Mouse (Mus musculus) ES-E14 (cell line): ENCODE results near the gene Brd1.
"Not testable (repeated sequence)": the region's sequence is repeated elsewhere in the genome, so short reads cannot be mapped to it uniquely, and the experiment has no call there.

Experiments used
- CHD2 ChIP-seq: IDR thresholded peaks from 2 replicates; pipeline ENCODE4 v1.6.1; 2014; ENCODE audit warnings: mild to moderate bottlenecking, low read depth, low read length, inconsistent platforms
- HCFC1 ChIP-seq: IDR thresholded peaks from 2 replicates; pipeline ENCODE4 v1.6.1; 2012; ENCODE audit warnings: low read length, inconsistent platforms, borderline replicate concordance; ENCODE audit not compliant: insufficient read depth
- MAFK ChIP-seq: IDR thresholded peaks from 2 replicates; pipeline ENCODE4 v1.6.1; 2014; ENCODE audit warnings: mild to moderate bottlenecking, low read depth, low read length, inconsistent platforms; ENCODE audit not compliant: insufficient read depth
- ZC3H11A ChIP-seq: IDR thresholded peaks from 2 replicates; pipeline ENCODE4 v1.6.1; 2012; ENCODE audit warnings: low read depth, mild to moderate bottlenecking, inconsistent platforms, low read length, borderline replicate concordance
- ZNF384 ChIP-seq: IDR thresholded peaks from 2 replicates; pipeline ENCODE4 v1.6.1; 2012; ENCODE audit warnings: low read depth, low read length, inconsistent platforms

DNA sequence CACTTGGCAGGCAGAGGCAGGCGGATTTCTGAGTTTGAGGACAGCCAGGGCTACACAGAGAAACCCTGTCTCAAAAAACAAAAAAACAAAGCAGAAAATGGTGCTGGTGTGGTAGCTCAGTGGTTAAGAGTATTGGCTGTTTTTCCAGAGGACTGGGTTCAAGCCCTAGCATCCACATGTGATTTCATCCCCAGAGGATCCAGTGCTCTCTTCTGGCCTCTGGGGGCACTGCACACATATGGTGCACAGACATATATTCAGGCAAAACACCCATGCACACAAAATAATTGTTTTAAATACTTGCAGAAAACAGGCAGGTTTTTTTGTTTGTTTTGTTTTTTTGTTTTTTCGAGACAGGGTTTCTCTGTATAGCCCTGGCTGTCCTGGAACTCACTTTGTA is 32.1 kb upstream of the Brd1 start:
- not testable (repeated sequence) for TF ChIP-seq MAFK, ZNF384, CHD2, HCFC1, ZC3H11A
